Mouse (Mus musculus) ES-E14 (cell line): ENCODE measurements around the gene Dennd2c.

Experiments used
- CHD2 ChIP-seq: IDR thresholded peaks from 2 replicates; pipeline ENCODE4 v1.6.1; 2014; ENCODE audit warnings: mild to moderate bottlenecking, low read depth, low read length, inconsistent platforms
- HCFC1 ChIP-seq: IDR thresholded peaks from 2 replicates; pipeline ENCODE4 v1.6.1; 2012; ENCODE audit warnings: low read length, inconsistent platforms, borderline replicate concordance; ENCODE audit not compliant: insufficient read depth
- MAFK ChIP-seq: IDR thresholded peaks from 2 replicates; pipeline ENCODE4 v1.6.1; 2014; ENCODE audit warnings: mild to moderate bottlenecking, low read depth, low read length, inconsistent platforms; ENCODE audit not compliant: insufficient read depth
- ZC3H11A ChIP-seq: IDR thresholded peaks from 2 replicates; pipeline ENCODE4 v1.6.1; 2012; ENCODE audit warnings: low read depth, mild to moderate bottlenecking, inconsistent platforms, low read length, borderline replicate concordance
- ZNF384 ChIP-seq: IDR thresholded peaks from 2 replicates; pipeline ENCODE4 v1.6.1; 2012; ENCODE audit warnings: low read depth, low read length, inconsistent platforms

GRCm38 (mm10) chr3:103147775-103148174 is 45.4 kb downstream of the Dennd2c start:
- TF ChIP-seq HCFC1 (no peak), ZNF384 (no peak), MAFK (no peak), CHD2 (no peak), ZC3H11A (no peak)
